Mouse (Mus musculus) gastrocnemius, postnatal 36 days (tissue): ENCODE measurements at regions not wholly inside any gene's neighbourhood (a gene's known extent, or its start where the extent isn't known, plus 50 kb on each side); places are given as distances from the start of the nearest gene placed in this dataset.

Experiments used
- DNase-seq, 2 experiments: peaks; one replicate each; pipeline ENCODE4 v3.0.0; 2022
- intact Hi-C: fragments of 180-260 bp; cut with DNase I; formaldehyde crosslinking; loops from one replicate; pipeline ENCODE4 v1.15.1; 2025

GRCm38 (mm10) chr13:84398476-84399344, 176.6 kb downstream of the Tmem161b start:
- no peak for DNase-seq
- intact Hi-C loops: no loop called here

GRCm38 (mm10) chr13:84399345-84400170, 177.5 kb downstream of the Tmem161b start:
- intact Hi-C loops: no loop called here
- no peak for DNase-seq

GRCm38 (mm10) chr13:84401006-84401405, 178.9 kb downstream of the Tmem161b start:
- intact Hi-C loops: no loop called here
- no peak for DNase-seq

- no peak for DNase-seq
- intact Hi-C loops: no loop called here
These were observed 182.6 kb downstream of the Tmem161b start for GRCm38 (mm10) chr13:84404566-84405194.

GRCm38 (mm10) chr13:84434444-84434843, 212.3 kb downstream of the Tmem161b start:
- no peak for DNase-seq
- intact Hi-C loops: no loop called here

- intact Hi-C loops: no loop called here
- no peak for DNase-seq
These were observed 215.7 kb downstream of the Tmem161b start for GRCm38 (mm10) chr13:84437586-84438443.

- DNase-seq: no peak
- intact Hi-C loops: no loop called here
These were observed 216.3 kb downstream of the Tmem161b start for GRCm38 (mm10) chr13:84438444-84438766.

GRCm38 (mm10) chr13:84448514-84448913, 226.4 kb downstream of the Tmem161b start:
- intact Hi-C loops: no loop called here
- no peak for DNase-seq

GRCm38 (mm10) chr13:84449001-84449551, 227.0 kb downstream of the Tmem161b start:
- intact Hi-C loops: no loop called here

More at GRCm38 (mm10) chr13:84449001-84449551, 227.0 kb downstream of the Tmem161b start:
- no peak for DNase-seq
